Mouse (Mus musculus) stomach, postnatal 0 days (tissue): ENCODE measurements at regions not wholly inside any gene's neighbourhood (a gene's known extent, or its start where the extent isn't known, plus 50 kb on each side); places are given as distances from the start of the nearest gene placed in this dataset.

Source experiments
- CTCF ChIP-seq: IDR thresholded peaks from 2 replicates; pipeline ENCODE4 v1.5.1; 2016; ENCODE audit warnings: antibody characterized with exemption, low read depth, mild to moderate bottlenecking, moderate library complexity
- EP300 ChIP-seq: optimal IDR thresholded peaks from 2 replicates; pipeline ENCODE3; 2016; ENCODE audit warnings: antibody characterized with exemption

DNA sequence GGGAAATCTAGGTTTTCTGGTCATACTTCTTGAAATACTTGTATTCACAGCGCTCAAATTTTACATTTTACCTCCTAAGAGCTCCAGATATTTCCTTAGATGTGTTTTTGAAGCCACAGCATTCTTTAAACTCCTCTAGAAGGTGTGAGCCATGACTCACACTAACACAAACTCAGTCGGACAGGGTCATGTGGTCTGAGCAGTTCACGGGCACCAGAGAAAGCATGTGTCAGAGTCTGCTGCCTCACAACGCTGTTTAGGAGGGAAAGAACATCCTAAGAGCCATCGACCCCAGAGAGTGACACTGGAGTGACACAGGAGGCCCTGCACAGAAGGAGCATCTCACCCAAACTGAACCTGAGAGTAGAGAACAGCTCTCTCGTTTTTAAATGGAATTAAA, 332.2 kb downstream of the Lrig3 start:
- TF ChIP-seq CTCF (no peak), EP300 (no peak)
